Mouse (Mus musculus): ENCODE results near the gene AA986860.

The AA986860 gene

GRCm38 (mm10) chr1:130734452-130734851 lies 2.7 kb downstream of the AA986860 start:
- in situ Hi-C loops (cut with MboI; ENCODE audit: low sequenced_read_pairs) = no loop called here

GRCm38 (mm10) chr1:130734852-130735251 lies 3.1 kb downstream of the AA986860 start:
- in situ Hi-C loops (cut with MboI; ENCODE audit: low sequenced_read_pairs) = no loop called here

DNA sequence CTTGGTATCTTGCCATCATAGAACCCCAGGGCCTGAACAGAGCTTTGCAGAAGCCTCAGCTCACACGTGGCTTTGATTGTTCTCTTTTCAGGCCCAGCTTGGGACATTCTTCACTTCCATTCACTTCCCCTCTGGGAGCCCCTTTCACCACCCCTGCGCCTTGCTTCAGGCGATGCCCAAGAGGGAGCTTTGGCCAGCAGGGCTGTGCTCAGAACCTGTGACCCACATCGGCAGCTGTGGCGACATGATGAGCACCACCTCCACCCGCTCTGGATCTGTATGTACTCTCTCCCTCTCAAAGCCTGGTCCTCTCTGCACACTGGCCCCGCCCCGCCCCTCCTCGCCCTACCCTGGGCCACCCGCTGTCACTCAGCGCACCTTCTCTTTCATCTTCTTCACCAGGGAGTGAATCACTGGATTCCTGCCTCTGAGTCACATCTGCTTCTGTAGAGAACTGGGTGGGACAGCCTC lies 5.7 kb downstream of the AA986860 start:
- in situ Hi-C loops (cut with MboI; ENCODE audit: low sequenced_read_pairs) = no loop called here

DNA sequence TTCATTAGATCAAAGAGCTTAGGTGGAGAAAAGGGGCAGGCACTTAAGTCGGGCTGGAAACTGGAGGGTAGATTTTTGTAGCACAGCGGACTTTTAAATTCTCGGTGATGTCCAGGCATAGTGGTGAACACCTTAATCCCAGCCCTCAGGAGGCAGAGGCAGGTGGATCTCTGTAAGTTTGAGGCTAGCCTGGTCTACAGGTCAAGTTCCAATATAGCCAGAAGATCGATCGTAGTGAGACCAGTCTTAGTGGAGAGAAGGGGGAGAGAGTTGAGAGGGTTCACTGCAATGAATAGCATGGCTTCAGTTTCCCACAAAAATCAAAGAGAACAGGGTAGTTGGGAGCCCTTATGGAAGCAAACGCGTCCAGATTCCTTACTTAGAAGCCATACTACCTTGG lies 6.1 kb downstream of the AA986860 start:
- in situ Hi-C loops (cut with MboI; ENCODE audit: low sequenced_read_pairs) = no loop called here

GRCm38 (mm10) chr1:130738551-130739106 lies 6.9 kb downstream of the AA986860 start:
- in situ Hi-C loops (cut with MboI; ENCODE audit: low sequenced_read_pairs) = no loop called here

DNA sequence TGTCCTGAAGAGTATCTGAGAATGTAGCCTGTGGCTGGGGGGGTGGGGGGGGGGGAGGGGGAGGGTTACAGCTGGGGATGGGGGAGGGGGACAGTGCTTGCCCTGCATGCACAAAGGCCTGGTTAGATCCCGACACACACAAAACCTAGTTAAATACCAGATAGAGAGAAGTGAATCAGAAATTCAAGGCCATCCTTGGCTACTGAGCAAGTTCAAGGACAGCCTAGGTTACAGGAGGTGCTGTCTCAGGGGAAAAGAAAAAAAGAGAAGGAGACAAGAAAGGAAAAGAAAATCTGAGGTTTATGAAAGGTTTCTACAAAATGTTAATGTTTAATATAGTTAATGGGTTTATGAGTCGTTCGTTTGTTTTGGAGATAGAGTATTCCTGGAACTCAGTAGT lies 7.9 kb downstream of the AA986860 start:
- in situ Hi-C loops (cut with MboI; ENCODE audit: low sequenced_read_pairs) = no loop called here

DNA sequence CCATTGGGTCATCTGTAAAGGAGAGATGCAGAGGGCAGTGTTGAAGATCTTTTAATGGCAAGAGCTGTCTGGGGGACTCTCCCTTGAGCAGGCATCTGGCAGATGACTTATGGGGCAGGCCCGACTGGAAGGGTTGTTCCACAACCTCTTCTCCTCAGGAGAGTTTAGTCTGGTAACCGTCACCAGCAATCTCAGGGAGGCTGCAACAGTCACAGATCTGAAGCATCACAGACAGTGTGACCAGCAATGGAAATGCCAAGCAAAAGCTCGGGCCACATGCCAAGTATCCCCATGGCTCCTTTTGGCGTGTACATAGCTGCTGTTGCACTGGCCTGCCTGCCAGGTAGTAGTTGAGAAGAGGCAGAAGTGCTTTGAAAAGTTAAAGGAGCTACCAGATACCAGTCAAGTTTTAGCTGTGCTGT lies 8.5 kb downstream of the AA986860 start:
- in situ Hi-C loops (cut with MboI; ENCODE audit: low sequenced_read_pairs) = no loop called here

DNA sequence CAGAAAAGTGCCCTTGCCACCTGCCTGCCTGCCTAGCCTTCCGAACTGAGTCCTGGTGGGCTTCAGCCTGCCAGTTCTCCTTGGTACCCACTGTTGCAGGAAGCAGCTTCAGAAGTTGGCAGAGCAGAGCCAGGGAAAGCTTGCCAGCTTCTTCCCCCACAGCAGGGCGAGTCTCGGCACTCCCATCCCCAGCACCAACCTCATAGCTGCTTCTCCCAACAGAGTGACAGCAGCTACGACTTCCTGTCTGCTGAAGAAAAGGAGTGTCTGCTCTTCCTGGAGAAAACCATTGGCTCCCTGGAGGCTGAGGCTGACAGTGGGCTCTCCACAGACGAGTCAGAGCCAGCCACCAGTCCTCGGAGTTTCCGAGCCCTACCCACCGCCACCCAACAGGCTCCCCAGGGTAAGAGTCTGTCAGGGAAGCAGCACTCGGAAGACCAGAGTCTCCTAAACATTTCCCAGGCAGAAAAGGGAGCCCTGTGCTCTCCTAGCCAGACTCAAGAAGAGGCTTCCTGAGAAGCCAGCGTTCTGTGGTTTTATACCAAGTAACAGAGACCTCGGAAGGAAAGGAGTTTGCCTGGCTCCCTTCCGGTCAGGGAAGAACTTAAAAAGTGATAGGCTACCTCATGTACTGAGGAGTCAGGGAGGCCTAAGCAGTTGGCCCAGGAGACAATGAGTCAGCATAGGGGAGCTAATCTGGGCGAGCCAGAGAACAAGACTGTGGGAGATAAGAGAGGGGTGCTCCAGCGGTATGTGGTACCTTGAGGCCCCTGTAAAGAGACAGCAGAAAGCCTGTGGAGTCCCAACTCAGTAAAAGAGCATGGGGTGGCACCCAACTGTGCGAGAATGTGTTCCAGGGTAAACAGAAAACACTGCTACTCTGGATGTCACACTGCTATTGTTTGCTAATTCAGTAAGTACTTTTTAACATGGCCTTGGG lies 9.3 kb downstream of the AA986860 start:
- in situ Hi-C loops (cut with MboI; ENCODE audit: low sequenced_read_pairs) = no loop called here

DNA sequence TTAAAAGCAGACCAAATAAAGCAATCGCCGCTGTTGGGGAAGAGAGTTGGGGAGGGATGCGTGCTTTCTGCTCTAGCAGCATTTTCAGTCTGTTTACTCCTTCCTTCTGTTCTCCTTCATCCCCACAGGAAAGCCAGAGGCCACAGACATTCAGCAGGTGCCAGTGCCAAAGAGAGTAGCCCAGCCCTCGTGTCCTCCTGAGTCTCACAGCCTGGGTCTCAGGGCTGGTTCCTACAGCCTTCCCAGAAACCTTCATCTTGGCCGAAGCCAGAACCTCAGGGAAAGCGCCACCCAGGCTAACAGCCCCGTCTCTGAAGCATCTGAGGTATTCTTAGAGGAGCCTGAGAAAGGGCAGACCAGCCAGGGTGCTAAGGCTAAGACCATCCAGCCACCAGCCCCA lies 10.4 kb downstream of the AA986860 start:
- in situ Hi-C loops (cut with MboI; ENCODE audit: low sequenced_read_pairs) = no loop called here

- in situ Hi-C loops (cut with MboI; ENCODE audit: low sequenced_read_pairs) = no loop called here
These were observed 12.0 kb downstream of the AA986860 start for GRCm38 (mm10) chr1:130743775-130744174.

DNA sequence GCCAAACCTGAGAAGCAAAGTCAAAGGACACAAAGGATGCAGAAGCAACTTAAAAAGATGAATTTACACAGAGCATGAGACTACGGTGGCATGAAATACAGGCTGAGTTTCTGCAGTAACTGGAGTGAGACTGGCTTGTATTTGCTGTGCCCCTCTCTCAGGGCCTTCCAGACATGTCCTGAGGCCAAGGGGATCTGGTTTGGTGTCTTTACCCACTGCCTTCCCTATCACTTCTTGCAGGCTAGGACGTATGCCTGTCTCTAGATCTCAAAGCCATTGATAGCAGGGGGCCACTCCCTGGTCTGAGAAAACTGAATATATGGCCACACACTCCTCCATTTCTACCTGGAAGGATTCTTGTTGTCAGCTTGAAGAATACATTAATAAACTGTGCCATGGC lies 12.4 kb downstream of the AA986860 start:
- in situ Hi-C loops (cut with MboI; ENCODE audit: low sequenced_read_pairs) = no loop called here

DNA sequence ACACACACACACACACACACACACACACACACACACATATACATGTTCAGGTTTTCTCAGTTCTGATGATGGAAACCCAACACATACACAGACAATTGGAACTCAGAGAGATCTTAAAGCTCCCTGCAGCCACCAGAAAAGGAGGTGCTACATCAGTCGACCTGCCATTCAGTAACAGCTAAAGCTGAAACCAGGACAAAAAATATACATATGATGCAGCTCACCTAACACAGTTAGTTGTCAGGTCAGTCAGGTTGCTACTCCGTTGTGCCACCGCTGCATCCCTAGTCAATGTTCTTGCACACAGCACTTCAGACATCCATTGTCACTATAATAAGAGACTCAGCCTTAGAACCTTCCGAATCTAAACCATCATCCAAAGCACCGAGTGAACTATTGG lies 13.2 kb downstream of the AA986860 start:
- in situ Hi-C loops (cut with MboI; ENCODE audit: low sequenced_read_pairs) = no loop called here

GRCm38 (mm10) chr1:130745591-130745990 lies 13.8 kb downstream of the AA986860 start:
- in situ Hi-C loops (cut with MboI; ENCODE audit: low sequenced_read_pairs) = no loop called here

GRCm38 (mm10) chr1:130746819-130747218 lies 15.0 kb downstream of the AA986860 start:
- in situ Hi-C loops (cut with MboI; ENCODE audit: low sequenced_read_pairs) = no loop called here

- in situ Hi-C loops (cut with MboI; ENCODE audit: low sequenced_read_pairs) = no loop called here
These were observed 27.9 kb downstream of the AA986860 start for GRCm38 (mm10) chr1:130759689-130760088.

GRCm38 (mm10) chr1:130761597-130761996 lies 29.8 kb downstream of the AA986860 start:
- in situ Hi-C loops (cut with MboI; ENCODE audit: low sequenced_read_pairs) = no loop called here

DNA sequence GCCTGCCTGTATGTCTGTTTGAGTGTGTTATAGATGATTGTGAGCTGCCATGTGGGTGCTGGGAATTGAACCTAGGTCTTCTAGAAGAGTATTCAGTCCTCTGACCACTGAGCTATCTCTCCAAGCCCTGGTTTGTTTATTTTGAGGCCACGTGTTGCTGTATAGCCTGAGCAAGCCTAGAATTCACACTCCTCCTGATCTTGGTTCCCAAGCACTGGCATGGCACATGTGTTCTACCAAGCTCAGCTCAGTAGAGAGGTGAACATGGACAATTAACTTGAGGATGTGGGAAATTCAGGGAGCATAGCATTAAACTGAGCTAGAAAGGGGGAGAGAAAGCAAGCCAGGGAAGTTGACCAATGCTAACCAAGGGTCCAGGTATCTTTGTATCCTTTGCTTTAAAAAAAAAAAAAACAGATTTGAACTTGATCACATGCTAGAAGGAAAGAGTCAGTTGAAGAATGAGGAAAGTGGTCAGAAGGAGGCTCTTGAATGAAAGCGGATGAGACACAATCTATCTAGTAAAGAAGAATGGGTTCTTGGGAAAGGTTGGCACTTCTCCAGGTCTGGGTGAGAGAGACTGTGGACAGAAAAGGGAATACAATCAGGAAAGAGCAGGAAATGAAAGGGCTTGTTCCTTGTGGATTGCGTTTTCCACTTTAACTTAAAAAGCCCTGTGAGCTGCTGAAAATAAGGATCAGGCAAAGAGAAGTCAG lies 30.4 kb downstream of the AA986860 start:
- in situ Hi-C loops (cut with MboI; ENCODE audit: low sequenced_read_pairs) = no loop called here

DNA sequence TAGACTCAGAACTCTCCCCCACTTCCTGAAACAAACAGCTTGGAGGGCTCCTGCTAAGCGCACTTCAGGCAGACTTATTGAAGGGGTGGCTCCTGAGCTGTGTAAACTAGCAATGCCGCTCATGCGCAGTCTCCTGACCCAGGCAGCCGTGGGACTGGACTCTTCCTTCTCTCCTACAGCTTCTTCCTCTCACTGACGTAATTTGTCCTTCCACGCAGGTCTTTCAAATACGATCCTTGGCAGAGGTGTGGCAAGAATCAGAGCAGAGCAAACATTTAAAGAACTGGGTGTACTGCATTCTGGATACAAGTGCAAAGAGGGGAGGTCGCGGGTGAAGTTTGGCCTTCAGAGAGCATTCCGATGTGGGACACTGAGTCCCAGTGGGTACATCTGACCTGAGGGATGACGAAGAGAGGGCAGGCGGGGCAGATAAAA lies 32.3 kb downstream of the AA986860 start:
- in situ Hi-C loops (cut with MboI; ENCODE audit: low sequenced_read_pairs) = no loop called here

GRCm38 (mm10) chr1:130767066-130767465 lies 35.3 kb downstream of the AA986860 start:
- in situ Hi-C loops (cut with MboI; ENCODE audit: low sequenced_read_pairs) = no loop called here

- in situ Hi-C loops (cut with MboI; ENCODE audit: low sequenced_read_pairs) = no loop called here
These were observed 38.1 kb downstream of the AA986860 start for GRCm38 (mm10) chr1:130769925-130770324.

- in situ Hi-C loops (cut with MboI; ENCODE audit: low sequenced_read_pairs) = no loop called here
These were observed 38.7 kb downstream of the AA986860 start for GRCm38 (mm10) chr1:130770487-130770886.

All from CH12F3 (cell line).